Mouse (Mus musculus) kidney, embryonic 14.5 days (tissue): ENCODE data around the gene Sarnp. TPM values are rescaled to one million over a fixed set of nuclear protein-coding genes. Genes with fewer than 3 reads are reported as not detected.

ENCODE experiments used
- ATAC-seq: fragments of 200-750 bp; cut with Nextera tagmentation; 2 replicates; pipeline ENCODE4 v1.8.0; 2017; ENCODE audit warnings: moderate number of reproducible peaks, mild to moderate bottlenecking, moderate TSS enrichment, moderate library complexity; ENCODE audit not compliant: low FRiP score, low TSS enrichment
- H3K27ac ChIP-seq: fragments of 300-500 bp; sonication (generic); 2 replicates; pipeline ENCODE4 v1.5.1; 2014; ENCODE audit warnings: low read depth, mild to moderate bottlenecking, low read length, moderate library complexity, mixed read lengths
- H3K27me3 ChIP-seq: fragments of 300-500 bp; sonication (generic); 2 replicates; pipeline ENCODE4 v1.6.1; 2014; ENCODE audit warnings: mild to moderate bottlenecking, low read length; ENCODE audit not compliant: control insufficient read depth, insufficient read depth
- H3K36me3 ChIP-seq: fragments of 300-500 bp; sonication (generic); 2 replicates; pipeline ENCODE4 v1.6.1; 2014; ENCODE audit warnings: low read length, mixed read lengths; ENCODE audit not compliant: control insufficient read depth, insufficient read depth
- H3K4me1 ChIP-seq: fragments of 300-500 bp; sonication (generic); 2 replicates; pipeline ENCODE4 v1.6.1; 2014; ENCODE audit warnings: low read length, mixed read lengths; ENCODE audit not compliant: control insufficient read depth, insufficient read depth
- H3K4me2 ChIP-seq: fragments of 300-500 bp; sonication (generic); replicated peaks from 2 replicates; pipeline ENCODE4 v1.6.1; 2014; ENCODE audit warnings: low read depth, mild to moderate bottlenecking, low read length
- H3K4me3 ChIP-seq: fragments of 300-500 bp; sonication (generic); 2 replicates; pipeline ENCODE4 v1.5.1; 2014; ENCODE audit warnings: mild to moderate bottlenecking, low read length
- H3K9ac ChIP-seq: fragments of 300-500 bp; sonication (generic); 2 replicates; pipeline ENCODE4 v1.6.1; 2014; ENCODE audit warnings: low read depth, mild to moderate bottlenecking, low read length, moderate library complexity
- H3K9me3 ChIP-seq: fragments of 300-500 bp; sonication (generic); 2 replicates; pipeline ENCODE4 v1.6.1; 2016; ENCODE audit warnings: low read length; ENCODE audit not compliant: control insufficient read depth
- WGBS: fragments of 180-500 bp; shearing (Covaris S2); extraction: QIAGEN DNeasy Blood & Tissue Kit; methylation state at CpG from one replicate; pipeline ENCODE4 v1.1.7; 2014; 5-methylcytosine and 5-hydroxymethylcytosine counted together
- polyA plus RNA-seq: library from polyadenylated mRNA; unstranded; fragments of >200 nt; fragmentation: Nextera tagmentation; extraction: Ambion mirVana; gene quantifications from 2 replicates; pipeline ENCODE4 v1.2.1, GENCODE M21; 2014

Sarnp gene
- polyA plus RNA-seq, 1 experiment from 2014 or later, result 219 TPM

DNA sequence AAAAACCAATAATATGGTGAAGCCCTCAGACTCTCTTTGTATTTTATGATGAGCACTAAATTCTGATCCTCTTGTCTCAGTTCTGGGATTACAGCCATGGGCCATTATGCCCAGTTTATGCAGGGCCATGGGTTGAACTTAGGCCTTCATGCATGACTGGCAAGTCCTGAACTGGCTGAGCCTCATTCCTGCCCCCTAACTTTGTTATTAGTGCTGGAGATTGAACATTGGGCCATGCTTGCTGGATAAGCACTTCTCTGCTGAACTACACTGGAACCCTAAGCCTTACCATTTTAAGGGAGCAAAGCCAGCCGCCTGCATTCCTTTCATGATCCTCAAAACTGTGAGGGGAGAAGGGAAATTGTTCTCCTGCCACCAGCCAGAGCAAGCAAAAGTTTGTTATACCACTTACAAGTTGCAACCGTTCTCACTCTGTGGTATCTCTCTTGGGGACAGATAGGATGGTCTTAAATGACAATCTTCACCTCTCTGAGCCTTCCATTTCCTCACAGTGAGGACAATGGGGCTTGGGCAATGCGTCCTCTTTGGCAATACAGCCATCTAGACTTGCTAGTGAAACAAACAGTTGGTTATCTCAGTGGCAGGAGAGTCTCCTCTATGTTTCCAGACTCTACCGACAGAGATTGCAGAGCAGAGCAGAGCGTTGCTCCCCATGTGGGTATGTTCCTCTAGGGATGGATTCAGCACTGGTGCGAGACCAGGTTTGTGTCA lies 82.8 kb downstream of the Sarnp start:
- no peak overlapping the region for H3K27ac ChIP-seq
- 83% methylated on average over 6 of the region's 6 CpGs for WGBS
- no peak for ATAC-seq

DNA sequence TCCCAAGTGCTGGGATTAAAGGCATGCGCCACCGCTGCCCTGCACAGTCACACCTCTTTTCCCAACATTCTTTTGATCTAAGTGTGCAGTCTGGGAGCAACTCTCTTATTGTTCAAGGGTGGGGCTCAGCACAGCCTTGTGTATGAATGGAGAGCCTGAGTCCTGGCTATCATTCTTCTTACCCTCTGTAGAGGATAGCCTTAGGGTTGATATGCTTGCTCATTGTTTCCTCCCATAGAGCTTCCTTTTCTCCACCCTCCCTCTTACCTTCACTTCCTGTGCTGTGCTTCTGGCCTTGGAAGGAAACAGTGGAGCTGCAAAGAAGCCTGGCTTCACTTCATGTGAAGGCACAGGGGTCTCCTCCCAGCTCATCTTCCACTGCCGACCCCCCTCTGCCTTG lies 83.6 kb downstream of the Sarnp start, which contains the start of gene Cd63:
Gene Cd63 (plus strand): TSS at position 292 of the 400 bp plus-strand sequence.
- H3K27me3 ChIP-seq, result peaks cover 13% of the 10 kb centered on the region
- no peak within 1 kb of the TSS for H3K4me3 ChIP-seq
- no peak within 1 kb of the TSS for H3K4me2 ChIP-seq
- no peak for ATAC-seq
- H3K27ac ChIP-seq, result no peak within 1 kb of the TSS
- H3K4me1 ChIP-seq, result no peaks in the 10 kb centered on the region
- no peaks in the 10 kb centered on the region for H3K36me3 ChIP-seq
- H3K9me3 ChIP-seq, result no peaks in the 10 kb centered on the region
- 92% methylated on average over 3 of the region's 3 CpGs for WGBS
- no peak within 1 kb of the TSS for H3K9ac ChIP-seq

More for the DNA sequence above, 82.8 kb downstream of the Sarnp start:
- no peaks in the 10 kb centered on the region for H3K9me3 ChIP-seq
- H3K4me3 ChIP-seq, result no peak overlapping the region
- no peaks in the 10 kb centered on the region for H3K36me3 ChIP-seq
- H3K9ac ChIP-seq, result no peak overlapping the region
- no peak overlapping the region for H3K4me2 ChIP-seq
- no peaks in the 10 kb centered on the region for H3K4me1 ChIP-seq
- H3K27me3 ChIP-seq, result peaks cover 14% of the 10 kb centered on the region

DNA sequence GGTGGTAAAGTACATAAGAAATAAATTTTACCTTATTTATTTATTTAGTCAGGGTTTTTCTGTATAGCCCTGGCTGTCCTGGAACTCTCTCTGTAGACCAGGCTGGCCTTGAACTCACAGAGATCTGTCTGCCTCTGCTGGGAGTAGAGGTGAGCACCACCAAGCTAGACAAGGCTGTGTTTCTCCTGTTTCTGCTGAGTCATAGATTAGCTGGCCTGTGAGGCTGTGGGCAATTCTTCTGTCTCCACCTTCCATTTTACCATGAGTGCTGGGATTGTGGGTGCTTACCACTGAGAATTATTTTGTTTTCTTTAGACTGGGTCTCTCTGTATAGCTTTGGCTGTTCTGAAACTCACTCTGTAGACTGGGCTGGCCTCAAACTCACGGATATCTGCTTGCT lies 84.3 kb downstream of the Sarnp start:
- Histone ChIP-seq H3K4me1 (no peaks in the 10 kb centered on the region), H3K4me2 (no peak overlapping the region), H3K36me3 (no peaks in the 10 kb centered on the region), H3K9ac (no peak overlapping the region), H3K4me3 (no peak overlapping the region), H3K27me3 (peaks cover 6% of the 10 kb centered on the region), H3K9me3 (no peaks in the 10 kb centered on the region), H3K27ac (no peak overlapping the region)
- WGBS, result 85% methylated on average over 1 of the region's 1 CpGs
- ATAC-seq, result no peak

DNA sequence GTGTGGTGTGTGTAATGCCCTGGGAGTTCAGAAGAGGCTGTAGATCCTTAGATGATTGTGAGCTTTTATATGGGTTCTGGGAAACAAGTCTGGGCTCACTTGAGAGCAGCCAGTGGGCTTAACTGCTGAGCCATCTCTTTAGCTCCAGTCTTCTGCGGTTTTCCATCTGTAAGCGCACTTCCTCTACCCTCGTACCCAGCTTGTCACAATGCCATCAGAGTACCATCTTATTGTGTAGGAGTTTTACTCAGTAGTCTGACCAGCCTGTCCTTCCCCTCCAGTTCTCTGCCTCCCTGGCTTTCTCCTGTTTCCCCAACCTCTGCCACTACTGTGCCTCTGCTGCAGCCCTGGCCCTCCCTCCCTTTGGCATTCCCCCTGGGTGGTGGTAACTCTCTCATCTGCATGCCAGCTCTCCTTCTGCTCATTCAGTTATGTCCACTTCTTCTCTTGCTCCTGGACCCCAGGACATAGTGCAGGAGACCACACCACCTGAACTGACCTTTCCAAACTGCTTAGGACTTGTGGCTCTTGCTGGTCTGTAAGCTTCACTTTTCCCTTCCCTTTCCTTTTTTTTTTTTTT lies 85.4 kb downstream of the Sarnp start:
- H3K4me1 ChIP-seq, result no peaks in the 10 kb centered on the region
- 76% methylated on average over 3 of the region's 3 CpGs for WGBS
- H3K36me3 ChIP-seq, result no peaks in the 10 kb centered on the region
- H3K27me3 ChIP-seq, result no peaks in the 10 kb centered on the region
- H3K9me3 ChIP-seq, result no peaks in the 10 kb centered on the region
- H3K4me3 ChIP-seq, result no peak overlapping the region
- H3K4me2 ChIP-seq, result no peak overlapping the region
- ATAC-seq, result no peak
- no peak overlapping the region for H3K9ac ChIP-seq
- no peak overlapping the region for H3K27ac ChIP-seq

DNA sequence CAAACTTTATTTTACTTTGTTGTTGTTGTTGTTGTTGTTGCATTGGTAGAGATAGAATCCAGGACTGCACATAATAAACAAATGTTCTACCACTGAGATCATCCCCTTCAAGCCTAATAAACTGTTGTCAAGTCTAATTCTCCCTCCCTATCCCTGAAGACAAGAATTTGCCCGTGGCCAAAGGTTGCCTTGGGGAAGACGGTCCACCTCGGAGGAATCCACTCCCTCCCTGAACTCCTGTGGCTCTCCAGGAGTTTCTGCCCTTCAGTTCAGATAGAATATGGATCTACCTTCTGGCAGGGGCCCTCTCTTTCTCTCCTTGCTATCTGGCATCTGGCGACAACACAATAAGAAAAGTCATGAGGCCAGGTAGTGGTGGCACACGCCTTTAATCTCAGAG lies 87.7 kb downstream of the Sarnp start:
- H3K27ac ChIP-seq, result no peak overlapping the region
- no peaks in the 10 kb centered on the region for H3K9me3 ChIP-seq
- peaks cover 5% of the 10 kb centered on the region; the same call in 1 of the 2 replicates for H3K4me1 ChIP-seq
- no peak overlapping the region for H3K9ac ChIP-seq
- H3K4me2 ChIP-seq, result no peak overlapping the region
- H3K4me3 ChIP-seq, result no peak overlapping the region
- H3K36me3 ChIP-seq, result no peaks in the 10 kb centered on the region
- H3K27me3 ChIP-seq, result no peaks in the 10 kb centered on the region
- 72% methylated on average over 5 of the region's 5 CpGs for WGBS
- no peak for ATAC-seq

DNA sequence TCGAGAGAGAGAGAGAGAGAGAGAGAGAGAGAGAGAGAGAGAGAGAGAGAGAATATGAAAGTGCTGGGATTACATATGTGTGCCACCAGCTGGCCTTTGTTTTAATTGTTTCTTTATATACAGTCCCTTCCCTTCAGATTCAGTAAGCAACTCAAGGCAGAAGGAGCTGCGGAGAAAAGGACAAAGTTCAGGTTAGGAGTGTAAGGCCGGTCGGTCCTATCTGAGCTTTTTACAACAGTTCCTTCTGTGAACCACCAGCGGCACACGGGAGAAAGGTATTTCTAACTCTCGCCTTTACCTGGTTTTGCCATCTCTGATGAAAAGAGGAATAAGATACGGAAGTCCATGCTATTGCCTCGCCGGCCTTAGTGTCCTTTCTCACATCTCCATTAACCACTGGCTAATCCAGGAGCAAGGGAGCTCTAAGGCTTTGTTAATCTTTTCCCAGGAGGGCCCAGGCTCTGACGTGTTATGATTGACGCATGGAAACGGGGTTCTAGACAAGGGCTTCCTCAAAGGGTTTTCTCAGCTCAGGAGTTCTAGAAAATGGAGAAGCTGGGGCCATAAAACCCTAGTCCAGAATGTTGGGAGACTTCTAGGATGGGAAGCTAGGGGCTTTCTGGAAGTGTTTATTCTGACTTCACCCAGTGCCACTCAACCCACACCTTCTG lies 91.8 kb downstream of the Sarnp start:
- Histone ChIP-seq H3K4me2 (peak overlapping the region; percentile 72), H3K9me3 (no peaks in the 10 kb centered on the region), H3K4me1 (peaks cover 15% of the 10 kb centered on the region), H3K27ac (peak overlapping the region; percentile 89; the same call in 1 of the 2 replicates), H3K27me3 (no peaks in the 10 kb centered on the region), H3K36me3 (peaks cover 18% of the 10 kb centered on the region; the same call in 1 of the 2 replicates), H3K4me3 (peak overlapping the region; percentile 72), H3K9ac (peak overlapping the region; percentile 96)
- no peak for ATAC-seq
- 64% methylated on average over 13 of the region's 13 CpGs for WGBS

DNA sequence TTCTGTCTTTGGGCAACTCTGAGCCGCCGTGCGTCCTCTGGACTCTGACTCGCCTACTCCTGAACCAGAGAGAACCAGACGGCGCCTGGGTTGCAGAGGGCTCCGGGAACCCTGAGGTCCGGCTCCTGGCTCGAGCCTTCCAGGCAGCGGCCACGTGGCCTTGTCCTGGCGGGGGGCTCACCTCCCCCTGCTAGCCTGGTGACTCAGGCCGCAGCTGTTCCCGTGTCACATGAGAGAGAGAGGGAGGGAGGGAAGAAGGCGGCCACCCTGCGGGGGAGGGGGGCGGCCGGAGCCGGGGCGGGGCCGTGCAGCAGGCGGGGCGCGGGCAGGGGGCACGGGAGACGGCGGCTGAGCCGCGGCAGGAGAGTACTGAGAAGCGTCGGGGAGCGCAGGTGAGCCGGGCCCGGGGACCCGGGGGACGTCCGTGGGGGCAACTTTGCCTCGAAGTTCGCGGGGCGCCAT lies 92.5 kb downstream of the Sarnp start:
- peak; percentile 86 for ATAC-seq
- H3K27me3 ChIP-seq, result no peaks in the 10 kb centered on the region
- H3K9me3 ChIP-seq, result no peaks in the 10 kb centered on the region
- H3K36me3 ChIP-seq, result peaks cover 25% of the 10 kb centered on the region; the same call in 1 of the 2 replicates
- peak overlapping the region; percentile 72 for H3K4me2 ChIP-seq
- peak overlapping the region; percentile 96 for H3K9ac ChIP-seq
- H3K27ac ChIP-seq, result peak overlapping the region; percentile 89
- peak overlapping the region; percentile 72 for H3K4me3 ChIP-seq
- H3K4me1 ChIP-seq, result peaks cover 15% of the 10 kb centered on the region
- 0% methylated on average over 37 of the region's 41 CpGs for WGBS

DNA sequence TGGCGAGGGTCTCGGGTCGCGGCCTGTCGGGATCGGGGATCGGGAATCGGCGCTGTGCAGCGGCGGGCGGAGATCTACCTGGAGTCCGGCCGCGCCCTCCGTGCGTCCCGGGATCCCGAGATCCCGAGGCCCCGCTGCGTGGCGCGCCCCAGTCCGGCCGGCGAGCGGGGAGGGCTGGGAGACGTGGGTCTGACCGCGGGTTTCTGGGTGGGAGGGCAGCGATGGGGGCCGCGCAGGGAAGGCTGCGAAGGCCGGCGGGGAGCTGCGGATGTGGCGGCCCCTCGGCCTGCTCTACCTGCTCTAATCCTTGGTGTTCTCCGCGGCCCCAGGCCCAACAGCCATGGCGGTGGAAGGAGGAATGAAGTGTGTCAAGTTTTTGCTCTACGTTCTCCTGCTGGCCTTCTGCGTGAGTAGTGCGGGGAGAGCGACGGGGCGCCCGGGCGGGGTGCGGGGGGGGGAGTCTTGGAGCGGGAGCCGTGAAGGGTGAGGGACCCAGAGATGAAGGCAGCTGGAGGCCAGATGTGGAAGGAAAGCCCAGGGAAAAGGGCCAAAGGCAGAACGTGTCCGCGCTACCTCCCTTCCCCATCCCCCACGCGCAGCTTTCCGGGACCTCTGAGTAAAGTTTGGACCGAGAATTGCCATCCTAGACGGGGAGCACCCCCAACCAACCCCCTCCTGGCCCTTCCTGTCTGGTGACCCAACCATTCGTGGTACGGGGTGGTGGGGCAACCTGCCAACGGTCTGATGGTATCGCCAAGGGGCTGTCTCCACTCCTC lies 93.1 kb downstream of the Sarnp start:
- Histone ChIP-seq H3K9me3 (no peaks in the 10 kb centered on the region), H3K36me3 (peaks cover 25% of the 10 kb centered on the region; the same call in 1 of the 2 replicates), H3K27me3 (no peaks in the 10 kb centered on the region), H3K4me3 (peak overlapping the region; percentile 72), H3K4me2 (peak overlapping the region; percentile 72), H3K4me1 (peaks cover 15% of the 10 kb centered on the region), H3K9ac (peak overlapping the region; percentile 96), H3K27ac (peak overlapping the region; percentile 89)
- ATAC-seq, result peak; percentile 36
- 0% methylated on average over 39 of the region's 66 CpGs for WGBS
